Comparison of ENCODE assay signal across 17 mouse cellular contexts in genomic region chr14:78796796-78797195, GRCm38 (mm10). TPM values are rescaled to one million over a fixed set of nuclear protein-coding genes. Genes with fewer than 3 reads are reported as not detected.
DNase-seq lines count a peak whose midpoint lies in the region.
"Had no signal": no experiment of that assay in that cellular context is flagged by ENCODE, and none has a peak within 500 bp of the region (broad histone marks: within the 10 kb centered on the region; RNA-seq: fewer than 3 reads in every experiment).

No protein-coding gene starts in this region.

- DNase-seq in frontal cortex, postnatal 36 days (ENCODE audit: low spot score in 2 of 2) = peak; percentile 13 to 19
- no peak for DNase-seq in frontal cortex, postnatal 14 days (ENCODE audit: low spot score in 2 of 2)
- DNase-seq in left cerebral cortex, postnatal 14 days (ENCODE audit: low spot score in 2 of 2) = peak; percentile 20 to 43
- no peak for DNase-seq in left cerebral cortex, postnatal 36 days (ENCODE audit: low spot score in 2 of 2)
- peak; percentile 7 for DNase-seq in NIH3T3 (ENCODE audit: low read depth)
- peak; percentile 79 for DNase-seq in brain, adult 2 months (ENCODE audit: low read depth, low spot score)
- no peak for DNase-seq in kidney, adult 11 months
- DNase-seq: adrenal gland, adult 8-10 months; adrenal gland, postnatal 25 days; cerebellum, adult 18-20 months; cerebellum, adult 9-10 months; cerebellum, postnatal 14 days; gastrocnemius, postnatal 10 days; gastrocnemius, postnatal 36 days; heart, adult 18-20 months; heart, postnatal 10 days; heart, postnatal 36 days had no signal

- intact Hi-C loops in left cerebral cortex, postnatal 14 days (cut with DNase I) = no loop called here
- intact Hi-C loops in left cerebral cortex, postnatal 36 days (cut with DNase I) = no loop called here

RNA-seq across cellular contexts. Expression of gene Vwa8, which starts 52.1 kb away (rescaled TPM):
- total RNA-seq in left cerebral cortex, postnatal 14 days (2021) = 10 to 100 TPM; 21.1 to 24.3 TPM
- total RNA-seq in left cerebral cortex, postnatal 36 days (2021) = 10 to 100 TPM; 29.5 to 30.2 TPM

Comparison
In these comparisons a context has a peak if more than half of its experiments do, and no peak if none do; other contexts are left out.
1. DNase-seq: peak in frontal cortex, postnatal 36 days (2 of 2), left cerebral cortex, postnatal 14 days (2 of 2), NIH3T3 (single experiment) and brain, adult 2 months (single experiment); none in frontal cortex, postnatal 14 days (0 of 2), left cerebral cortex, postnatal 36 days (0 of 2) and kidney, adult 11 months (single experiment).